Mouse (Mus musculus) midbrain, postnatal 0 days (tissue): Measurements from ENCODE around the gene Nup93. TPM values are rescaled to one million over a fixed set of nuclear protein-coding genes. Genes with fewer than 3 reads are reported as not detected.

Source experiments
- ATAC-seq: fragments of 200-750 bp; cut with Nextera tagmentation; 2 replicates; pipeline ENCODE4 v1.8.0; 2017; ENCODE audit warnings: moderate number of reproducible peaks, mild to moderate bottlenecking, moderate TSS enrichment, moderate library complexity; ENCODE audit not compliant: low FRiP score
- DNase-seq: peaks from one replicate; pipeline ENCODE4 v3.0.0-alpha.2; 2015; ENCODE audit warnings: low spot score
- H3K27ac ChIP-seq: fragments of 300-500 bp; sonication (generic); 2 replicates; pipeline ENCODE4 v1.5.1; 2014; ENCODE audit warnings: low read depth, mild to moderate bottlenecking, low read length, mixed read lengths
- H3K27me3 ChIP-seq: fragments of 300-500 bp; sonication (generic); 2 replicates; pipeline ENCODE4 v1.6.1; 2014; ENCODE audit warnings: low read length, control low read depth, mixed read lengths; ENCODE audit not compliant: insufficient read depth
- H3K36me3 ChIP-seq: fragments of 300-500 bp; sonication (generic); 2 replicates; pipeline ENCODE4 v1.6.1; 2014; ENCODE audit warnings: low read length, control low read depth, mixed read lengths; ENCODE audit not compliant: insufficient read depth
- H3K4me1 ChIP-seq: fragments of 300-500 bp; sonication (generic); 2 replicates; pipeline ENCODE4 v1.6.1; 2014; ENCODE audit warnings: mild to moderate bottlenecking, control low read depth, antibody characterized with exemption, low read length, mixed read lengths; ENCODE audit not compliant: insufficient read depth
- H3K4me2 ChIP-seq: fragments of 300-500 bp; sonication (generic); 2 replicates; pipeline ENCODE4 v1.6.1; 2014; ENCODE audit warnings: low read depth, mild to moderate bottlenecking, low read length, mixed read lengths; ENCODE audit not compliant: poor library complexity, severe bottlenecking
- H3K4me3 ChIP-seq: fragments of 300-500 bp; sonication (generic); 2 replicates; pipeline ENCODE4 v1.5.1; 2014; ENCODE audit warnings: low read depth, mild to moderate bottlenecking, low read length, moderate library complexity
- H3K9ac ChIP-seq: fragments of 300-500 bp; sonication (generic); replicated peaks from 2 replicates; pipeline ENCODE4 v1.6.1; 2014; ENCODE audit warnings: mild to moderate bottlenecking, low read length, moderate library complexity, mixed read lengths; ENCODE audit not compliant: poor library complexity, severe bottlenecking
- H3K9me3 ChIP-seq: fragments of 300-500 bp; sonication (generic); 2 replicates; pipeline ENCODE4 v1.6.1; 2016; ENCODE audit warnings: low read length, control low read depth
- CTCF ChIP-seq: IDR thresholded peaks from 2 replicates; pipeline ENCODE4 v1.5.1; 2016; ENCODE audit warnings: antibody characterized with exemption, mild to moderate bottlenecking
- WGBS: fragments of 180-500 bp; shearing (Covaris S2); extraction: QIAGEN DNeasy Blood & Tissue Kit; methylation state at CpG from one replicate; pipeline ENCODE4 v1.1.7; 2014; 5-methylcytosine and 5-hydroxymethylcytosine counted together
- polyA plus RNA-seq: library from polyadenylated mRNA; unstranded; fragments of >200 nt; fragmentation: Nextera tagmentation; extraction: Ambion mirVana; gene quantifications from 2 replicates; pipeline ENCODE4 v1.2.1, GENCODE M21; 2015
- total RNA-seq: library from RNA; depleted of rRNA; stranded (reverse); fragments of >200 nt; gene quantifications from 2 replicates; pipeline ENCODE4 v1.2.3, GENCODE M21; 2014

Gene Nup93
- total and polyA plus RNA-seq, 2 experiments from 2014 or later, result 39.9 to 65.3 TPM

- WGBS, result 86% methylated on average over 8 of the region's 8 CpGs
- Histone ChIP-seq H3K4me2 (no peak overlapping the region), H3K9ac (no peak overlapping the region), H3K27ac (no peak overlapping the region), H3K27me3 (no peaks in the 10 kb centered on the region; the same call in 1 of the 2 replicates), H3K9me3 (no peaks in the 10 kb centered on the region), H3K4me3 (no peak overlapping the region), H3K36me3 (no peaks in the 10 kb centered on the region), H3K4me1 (no peaks in the 10 kb centered on the region)
- no peak for ATAC-seq
- DNase-seq, result no peak
- TF ChIP-seq CTCF, result no peak
Observed at GRCm38 (mm10) chr8:94206256-94206655, 8.1 kb upstream of the Nup93 start.

- no peak overlapping the region for H3K4me3 ChIP-seq
- H3K4me2 ChIP-seq, result no peak overlapping the region
- WGBS, result 75% methylated on average over 2 of the region's 2 CpGs
- H3K27me3 ChIP-seq, result no peaks in the 10 kb centered on the region
- no peak for ATAC-seq
- no peak overlapping the region for H3K9ac ChIP-seq
- no peak overlapping the region for H3K27ac ChIP-seq
- H3K9me3 ChIP-seq, result no peaks in the 10 kb centered on the region
- no peak for DNase-seq
- H3K36me3 ChIP-seq, result no peaks in the 10 kb centered on the region
- no peaks in the 10 kb centered on the region for H3K4me1 ChIP-seq
- no peak for TF ChIP-seq CTCF
Observed at GRCm38 (mm10) chr8:94207491-94207890, 6.9 kb upstream of the Nup93 start.

GRCm38 (mm10) chr8:94209639-94210038 lies 4.7 kb upstream of the Nup93 start:
- no peaks in the 10 kb centered on the region for H3K9me3 ChIP-seq
- no peaks in the 10 kb centered on the region for H3K27me3 ChIP-seq
- WGBS, result 52% methylated on average over 6 of the region's 6 CpGs
- no peak overlapping the region for H3K4me3 ChIP-seq
- ATAC-seq (no peak), DNase-seq (no peak)
- no peak overlapping the region for H3K27ac ChIP-seq
- H3K36me3 ChIP-seq, result no peaks in the 10 kb centered on the region
- no peak overlapping the region for H3K9ac ChIP-seq
- 0 out of 2 replicates have a peak overlapping the region, but pooled peaks have one; percentile 4 for H3K4me2 ChIP-seq
- H3K4me1 ChIP-seq, result no peaks in the 10 kb centered on the region
- TF ChIP-seq CTCF, result no peak

- Histone ChIP-seq H3K9me3 (no peaks in the 10 kb centered on the region), H3K27me3 (no peaks in the 10 kb centered on the region), H3K9ac (no peak overlapping the region), H3K27ac (no peak overlapping the region), H3K4me2 (0 out of 2 replicates have a peak overlapping the region, but pooled peaks have one; percentile 4), H3K4me3 (no peak overlapping the region), H3K36me3 (no peaks in the 10 kb centered on the region), H3K4me1 (no peaks in the 10 kb centered on the region)
- 45% methylated on average over 3 of the region's 3 CpGs for WGBS
- no peak for DNase-seq
- ATAC-seq, result no peak
- no peak for TF ChIP-seq CTCF
Observed at GRCm38 (mm10) chr8:94210225-94210624, 4.1 kb upstream of the Nup93 start.

- no peak overlapping the region for H3K9ac ChIP-seq
- no peak for DNase-seq
Observed at GRCm38 (mm10) chr8:94213819-94214218, 545 bp upstream of the Nup93 start.

GRCm38 (mm10) chr8:94227381-94227939 lies 13.1 kb downstream of the Nup93 start:
- no peak overlapping the region for H3K4me2 ChIP-seq
- TF ChIP-seq CTCF, result no peak
- H3K4me1 ChIP-seq, result no peaks in the 10 kb centered on the region

More at GRCm38 (mm10) chr8:94213819-94214218, 545 bp upstream of the Nup93 start:
- TF ChIP-seq CTCF, result no peak
- 64% methylated on average over 6 of the region's 6 CpGs for WGBS
- Histone ChIP-seq H3K27me3 (no peaks in the 10 kb centered on the region), H3K4me1 (peaks cover 3% of the 10 kb centered on the region; the same call in 1 of the 2 replicates), H3K4me2 (peak overlapping the region; percentile 79), H3K36me3 (no peaks in the 10 kb centered on the region), H3K27ac (no peak overlapping the region), H3K4me3 (peak overlapping the region; percentile 83), H3K9me3 (no peaks in the 10 kb centered on the region)
- ATAC-seq, result no peak

More at GRCm38 (mm10) chr8:94227381-94227939, 13.1 kb downstream of the Nup93 start:
- Histone ChIP-seq H3K36me3 (peaks cover 9% of the 10 kb centered on the region), H3K9me3 (no peaks in the 10 kb centered on the region), H3K4me3 (no peak overlapping the region), H3K27me3 (no peaks in the 10 kb centered on the region), H3K9ac (no peak overlapping the region), H3K27ac (no peak overlapping the region)
- no peak for DNase-seq
- 95% methylated on average over 7 of the region's 7 CpGs for WGBS
- ATAC-seq, result no peak
